In the genomic region with DNA sequence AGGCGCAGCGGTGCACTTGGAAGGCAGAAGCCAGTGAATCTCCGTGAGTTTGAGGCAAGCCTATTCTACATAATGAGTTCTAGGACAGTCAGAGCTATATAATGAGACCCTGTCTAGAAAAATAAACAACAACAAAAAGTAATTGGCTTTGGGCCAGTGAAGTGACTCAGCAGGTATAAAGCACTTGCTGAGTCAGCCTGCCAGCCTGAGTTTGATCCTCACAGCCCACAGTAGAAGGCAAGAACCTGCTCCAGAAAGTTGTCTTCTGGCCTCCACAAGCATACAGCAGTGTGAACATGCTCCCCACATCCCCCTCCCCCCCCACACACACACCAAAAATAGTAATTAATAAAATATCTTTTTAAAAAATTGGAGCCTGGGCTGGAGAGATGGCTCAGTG, we compare ENCODE assay signal across 18 mouse cellular contexts. TPM values are rescaled to one million over a fixed set of nuclear protein-coding genes. Genes with fewer than 3 reads are reported as not detected.
DNase-seq lines count a peak whose midpoint lies in the region; ATAC-seq lines count a peak whose summit lies in the region.
"Had no signal": no experiment of that assay in that cellular context is flagged by ENCODE, and none has a peak within 500 bp of the region (broad histone marks: within the 10 kb centered on the region; RNA-seq: fewer than 3 reads in every experiment).

No protein-coding gene starts in this region.

- H3K27ac ChIP-seq in forebrain, embryonic 14.5 days (ENCODE audit: low read depth, low read length): no peak overlapping the region
- H3K27ac ChIP-seq in forebrain, embryonic 16.5 days (ENCODE audit: low read length): no peak overlapping the region
- no peak overlapping the region for H3K27ac ChIP-seq in kidney, embryonic 15.5 days
- H3K27ac ChIP-seq: heart, embryonic 15.5 days; hindbrain, embryonic 14.5 days; midbrain, embryonic 15.5 days; neural tube, embryonic 13.5 days; stomach, postnatal 0 days had no signal

- H3K4me1 ChIP-seq in forebrain, embryonic 14.5 days (ENCODE audit: control insufficient read depth, insufficient read depth, low read length): no peaks in the 10 kb centered on the region
- H3K4me1 ChIP-seq in forebrain, embryonic 16.5 days (replicated peaks; ENCODE audit: control insufficient read depth, insufficient read depth, low read length): no peaks in the 10 kb centered on the region
- no peaks in the 10 kb centered on the region for H3K4me1 ChIP-seq in kidney, embryonic 15.5 days
- H3K4me1 ChIP-seq: heart, embryonic 15.5 days; midbrain, embryonic 15.5 days; neural tube, embryonic 13.5 days had no signal

- peak; percentile 3 for DNase-seq in forebrain, embryonic 14.5 days (ENCODE audit: low spot score)
- DNase-seq in spleen, adult 12 weeks (ENCODE audit: low spot score): peak; percentile 9
- DNase-seq in spleen, postnatal 4 days (ENCODE audit: low spot score in 2 of 2): no peak
- DNase-seq in c-Kit-positive CD71-positive TER-119-positive erythroid progenitor cells, embryonic 14.5 days (ENCODE audit: low spot score): peak; percentile 41
- DNase-seq in testis, postnatal 10 days (ENCODE audit: low spot score): no peak
- DNase-seq: cerebellum, adult 18-20 months; kidney, adult 11 months; lung, postnatal 36 days; spleen, adult 18-20 months had no signal

- H3K36me3 ChIP-seq in forebrain, embryonic 14.5 days (ENCODE audit: control insufficient read depth, insufficient read depth, low read length): no peaks in the 10 kb centered on the region
- no peaks in the 10 kb centered on the region for H3K36me3 ChIP-seq in forebrain, embryonic 16.5 days (ENCODE audit: control insufficient read depth, insufficient read depth)
- peaks cover 11% of the 10 kb centered on the region; the same call in 1 of the 2 replicates for H3K36me3 ChIP-seq in kidney, embryonic 15.5 days
- H3K36me3 ChIP-seq: heart, embryonic 15.5 days; midbrain, embryonic 15.5 days; neural tube, embryonic 13.5 days had no signal

- H3K27me3 ChIP-seq in forebrain, embryonic 14.5 days (replicated peaks; ENCODE audit: control insufficient read depth, insufficient read depth, low read length): no peaks in the 10 kb centered on the region
- no peaks in the 10 kb centered on the region for H3K27me3 ChIP-seq in forebrain, embryonic 16.5 days (replicated peaks; ENCODE audit: control insufficient read depth, insufficient read depth, low read length)
- H3K27me3 ChIP-seq in kidney, embryonic 15.5 days: no peaks in the 10 kb centered on the region
- H3K27me3 ChIP-seq: heart, embryonic 15.5 days; midbrain, embryonic 15.5 days; neural tube, embryonic 13.5 days had no signal

- WGBS in forebrain, embryonic 14.5 days: 85% methylated on average over 3 of the region's 3 CpGs
- 81% methylated on average over 3 of the region's 3 CpGs for WGBS in forebrain, embryonic 16.5 days
- WGBS in kidney, embryonic 15.5 days: 94% methylated on average over 3 of the region's 3 CpGs

- H3K9ac ChIP-seq in forebrain, embryonic 14.5 days (ENCODE audit: low read length): no peak overlapping the region
- no peak overlapping the region for H3K9ac ChIP-seq in forebrain, embryonic 16.5 days (replicated peaks; ENCODE audit: low read depth, low read length)
- H3K9ac ChIP-seq in kidney, embryonic 15.5 days: no peak overlapping the region
- H3K9ac ChIP-seq: heart, embryonic 15.5 days; hindbrain, embryonic 14.5 days; midbrain, embryonic 15.5 days; neural tube, embryonic 13.5 days had no signal

- H3K4me3 ChIP-seq in forebrain, embryonic 14.5 days (ENCODE audit: low read depth, low read length): no peak overlapping the region
- no peak overlapping the region for H3K4me3 ChIP-seq in forebrain, embryonic 16.5 days (replicated peaks; ENCODE audit: low read length)
- no peak overlapping the region for H3K4me3 ChIP-seq in kidney, embryonic 15.5 days (replicated peaks)
- H3K4me3 ChIP-seq: heart, embryonic 15.5 days; midbrain, embryonic 15.5 days; neural tube, embryonic 13.5 days had no signal

- no peak for ATAC-seq in forebrain, embryonic 14.5 days
- ATAC-seq in forebrain, embryonic 16.5 days: no peak
- no peak for ATAC-seq in kidney, embryonic 15.5 days (replicated peaks; ENCODE audit: low FRiP score)
- ATAC-seq in megakaryocyte-erythroid progenitor cell, adult 5-6 weeks (replicated peaks; ENCODE audit: low FRiP score, low TSS enrichment, poor library complexity, severe bottlenecking): no peak
- ATAC-seq: midbrain, embryonic 15.5 days had no signal

- H3K4me2 ChIP-seq in forebrain, embryonic 14.5 days (ENCODE audit: low read length): no peak overlapping the region
- no peak overlapping the region for H3K4me2 ChIP-seq in forebrain, embryonic 16.5 days (ENCODE audit: low read length)
- H3K4me2 ChIP-seq in kidney, embryonic 15.5 days: no peak overlapping the region
- H3K4me2 ChIP-seq: heart, embryonic 15.5 days; hindbrain, embryonic 14.5 days; midbrain, embryonic 15.5 days; neural tube, embryonic 13.5 days had no signal

- H3K9me3 ChIP-seq in forebrain, embryonic 14.5 days (replicated peaks; ENCODE audit: control insufficient read depth, low read length): no peaks in the 10 kb centered on the region
- H3K9me3 ChIP-seq in forebrain, embryonic 16.5 days (ENCODE audit: control insufficient read depth, low read length): no peaks in the 10 kb centered on the region
- no peaks in the 10 kb centered on the region for H3K9me3 ChIP-seq in kidney, embryonic 15.5 days (replicated peaks)
- H3K9me3 ChIP-seq: heart, embryonic 15.5 days; midbrain, embryonic 15.5 days; neural tube, embryonic 13.5 days had no signal

RNA-seq across cellular contexts. Expression of gene Snx27, which starts 45.3 kb away (rescaled TPM):
- 42.8 and 45.3 TPM in 2 replicates for polyA plus RNA-seq in forebrain, embryonic 14.5 days (2014; fragmentation: Nextera tagmentation; extraction: Ambion mirVana)
- 85.2 and 92.5 TPM in 2 replicates for polyA plus RNA-seq in forebrain, embryonic 16.5 days (2015; fragmentation: Nextera tagmentation; extraction: Ambion mirVana)
- 47.2 and 50.9 TPM in 2 replicates for polyA plus RNA-seq in kidney, embryonic 15.5 days (2015; fragmentation: Nextera tagmentation; extraction: Ambion mirVana)
- total RNA-seq in megakaryocyte-erythroid progenitor cell, adult 5-6 weeks (2014; fragmentation: Nextera tagmentation): 24.2 and 45.2 TPM in 2 replicates
- 30.2 and 30.5 TPM in 2 replicates for total RNA-seq in megakaryocyte-erythroid progenitor cell, adult 5-6 weeks (2017)

RNA-seq across cellular contexts. Expression of gene Riiad1, which starts 57.0 kb away (rescaled TPM):
- polyA plus RNA-seq in forebrain, embryonic 14.5 days (2014; fragmentation: Nextera tagmentation; extraction: Ambion mirVana): 14.7 and 19.2 TPM in 2 replicates
- polyA plus RNA-seq in forebrain, embryonic 16.5 days (2015; fragmentation: Nextera tagmentation; extraction: Ambion mirVana): 10.6 and 11.7 TPM in 2 replicates
- 1.2 and 2.3 TPM in 2 replicates for polyA plus RNA-seq in kidney, embryonic 15.5 days (2015; fragmentation: Nextera tagmentation; extraction: Ambion mirVana)
- total RNA-seq in megakaryocyte-erythroid progenitor cell, adult 5-6 weeks (2014; fragmentation: Nextera tagmentation): 3.9 TPM in 1 of 2 replicates, not detected in the other
- not detected in 2 replicates for total RNA-seq in megakaryocyte-erythroid progenitor cell, adult 5-6 weeks (2017)
- total RNA-seq: common myeloid progenitor, adult 5-6 weeks had no signal

RNA-seq across cellular contexts. Expression of gene Celf3, which starts 59.1 kb away (rescaled TPM):
- polyA plus RNA-seq in forebrain, embryonic 14.5 days (2014; fragmentation: Nextera tagmentation; extraction: Ambion mirVana): 301 and 306 TPM in 2 replicates
- polyA plus RNA-seq in forebrain, embryonic 16.5 days (2015; fragmentation: Nextera tagmentation; extraction: Ambion mirVana): 295 and 358 TPM in 2 replicates
- polyA plus RNA-seq in kidney, embryonic 15.5 days (2015; fragmentation: Nextera tagmentation; extraction: Ambion mirVana): 2.5 and 5.5 TPM in 2 replicates
- not detected in 2 replicates for total RNA-seq in megakaryocyte-erythroid progenitor cell, adult 5-6 weeks (2014; fragmentation: Nextera tagmentation)
- total RNA-seq in megakaryocyte-erythroid progenitor cell, adult 5-6 weeks (2017): not detected in 2 replicates
- total RNA-seq: common myeloid progenitor, adult 5-6 weeks had no signal

Comparison
In these comparisons a context has a peak if more than half of its experiments do, and no peak if none do; other contexts are left out.
1. DNase-seq: peak in forebrain, embryonic 14.5 days (single experiment), spleen, adult 12 weeks (single experiment) and c-Kit-positive CD71-positive TER-119-positive erythroid progenitor cells, embryonic 14.5 days (single experiment); none in spleen, postnatal 4 days (0 of 2) and testis, postnatal 10 days (single experiment).
2. RNA of gene Celf3, which starts 59.1 kb away (polyA plus RNA-seq): 295 to 358 TPM in forebrain, embryonic 16.5 days and 301 to 306 TPM in forebrain, embryonic 14.5 days; 2.5 to 5.5 TPM in kidney, embryonic 15.5 days; every median in the first group is over 10 times any median in the second.